Mouse (Mus musculus) heart, postnatal 25 days (tissue): ENCODE data around the gene Akr1cl. TPM values are rescaled to one million over a fixed set of nuclear protein-coding genes. Genes with fewer than 3 reads are reported as not detected.

ENCODE experiments used
- DNase-seq: peaks from one replicate; pipeline ENCODE4 v3.0.0; 2022; ENCODE audit warnings: low spot score
- intact Hi-C: fragments of 180-260 bp; cut with DNase I; formaldehyde crosslinking; loops from one replicate; pipeline ENCODE4 v1.15.1; 2025
- total RNA-seq, 2 experiments: library from RNA; stranded (reverse); gene quantifications; 2 replicates each; pipeline ENCODE4 v1.2.3; 2021

Akr1cl gene
- total RNA-seq, 2 experiments from 2014 or later: not detected

DNA sequence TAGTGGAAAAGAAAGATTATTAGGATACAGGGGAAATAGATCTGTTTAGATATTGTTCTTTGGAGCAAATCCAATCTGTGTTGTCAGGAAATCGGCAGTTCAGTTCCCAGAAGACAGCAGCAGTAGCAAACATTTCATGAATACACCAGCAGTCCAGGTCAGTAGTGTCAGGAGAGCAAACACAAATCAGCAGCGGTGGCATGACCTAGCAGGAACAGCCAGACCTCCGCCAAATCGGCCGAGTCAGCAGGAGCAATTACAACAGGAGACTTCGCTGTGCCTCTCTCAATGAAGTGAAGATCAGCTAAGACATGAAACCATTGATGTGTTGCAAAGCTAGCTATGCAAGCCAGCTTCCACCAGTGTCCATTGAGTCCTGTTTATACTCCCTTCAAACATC lies 27.0 kb downstream of the Akr1cl start:
- intact Hi-C loops: loop anchor here (5.0 kb wide), 1 partner anchor 298 kb away; no protein-coding TSS in a partner anchor
- DNase-seq: no peak

DNA sequence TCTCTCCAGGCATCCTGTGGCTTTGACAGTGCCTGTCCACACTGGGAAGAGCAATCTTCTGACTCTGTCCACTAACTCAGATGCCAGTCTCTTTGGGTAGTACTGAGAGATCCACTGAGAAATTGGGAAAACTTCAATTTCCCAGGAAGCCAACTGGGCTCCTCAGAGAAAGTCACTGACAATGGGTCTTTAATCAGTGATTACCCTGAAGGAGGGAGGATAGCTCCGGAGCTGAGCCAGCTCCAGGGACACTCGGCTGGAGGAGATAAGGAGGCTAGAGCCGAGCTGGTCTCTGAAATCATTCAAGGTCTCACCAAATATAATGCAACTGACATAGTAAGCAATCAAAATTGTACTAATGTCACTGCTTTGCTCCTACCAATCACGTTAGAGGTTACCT lies 28.0 kb downstream of the Akr1cl start:
- intact Hi-C loops: no loop called here
- DNase-seq: no peak

DNA sequence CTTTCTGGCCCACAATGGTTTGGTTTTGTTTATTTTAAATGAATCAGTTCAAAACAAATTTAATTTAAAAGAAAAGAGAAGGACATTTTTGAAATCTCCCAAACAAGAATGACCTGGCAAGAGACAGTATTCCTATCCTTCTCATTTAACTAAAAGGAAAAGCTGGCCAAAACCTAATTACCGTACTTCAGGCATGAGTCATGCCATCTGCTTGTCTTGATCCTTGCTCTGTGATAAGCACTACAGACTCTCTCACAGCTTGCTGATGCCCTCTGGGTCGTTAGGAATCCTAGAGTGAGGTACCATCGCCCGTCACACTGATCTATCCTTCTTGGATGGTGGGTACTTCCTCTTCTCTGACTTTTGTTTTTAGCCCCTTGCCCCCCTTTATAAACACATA lies 39.4 kb downstream of the Akr1cl start:
- intact Hi-C loops: loop anchor here (10.0 kb wide), 1 partner anchor 798 kb away; no protein-coding TSS in a partner anchor
- DNase-seq: no peak

DNA sequence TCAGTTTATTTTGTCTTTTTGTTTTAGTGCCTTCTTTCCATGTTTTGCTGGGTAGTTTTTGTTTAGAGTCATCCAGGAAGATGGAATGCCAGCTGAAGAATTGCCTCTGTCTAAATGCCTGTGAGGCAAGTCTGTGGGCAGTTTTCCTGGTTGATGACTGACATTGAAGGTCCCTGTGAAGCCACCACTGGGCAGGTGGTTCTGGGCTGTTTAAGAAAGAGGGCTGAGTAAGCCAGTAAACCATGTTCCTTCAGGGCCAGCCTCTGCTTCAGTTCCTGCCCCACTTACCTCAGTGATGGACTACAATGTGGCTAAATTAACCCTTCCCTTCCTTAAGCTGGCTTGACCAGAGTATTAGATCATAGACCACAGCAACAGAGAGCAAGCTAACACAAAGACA lies 44.4 kb downstream of the Akr1cl start:
- intact Hi-C loops: loop anchor here (5.0 to 10.0 kb wide), 2 partner anchors 271 to 373 kb away; partner anchors contain the start of gene Mettl21a
- DNase-seq: no peak

DNA sequence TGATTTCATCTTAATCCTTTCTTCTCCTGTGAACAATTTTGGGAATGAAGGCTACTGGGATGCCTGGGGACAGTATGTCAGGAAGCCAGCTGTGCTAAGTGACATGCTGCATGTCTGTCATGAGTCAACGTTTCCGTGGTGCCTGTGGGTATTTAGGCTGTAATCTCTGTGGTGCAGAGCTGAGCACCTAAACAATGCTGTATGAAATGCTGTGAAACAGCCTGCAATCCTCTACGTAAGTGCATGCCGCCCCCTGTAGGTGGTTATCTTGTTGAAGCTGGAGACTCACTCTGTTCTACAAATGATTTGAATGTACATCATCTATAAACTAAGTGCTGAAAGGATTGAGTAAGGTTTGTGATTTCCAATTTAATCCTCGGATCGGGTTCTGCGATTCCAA lies 46.4 kb downstream of the Akr1cl start:
- no peak for DNase-seq
- intact Hi-C loops: loop anchor here (5.0 to 10.0 kb wide), 2 partner anchors 269 to 371 kb away; partner anchors contain the start of gene Mettl21a

DNA sequence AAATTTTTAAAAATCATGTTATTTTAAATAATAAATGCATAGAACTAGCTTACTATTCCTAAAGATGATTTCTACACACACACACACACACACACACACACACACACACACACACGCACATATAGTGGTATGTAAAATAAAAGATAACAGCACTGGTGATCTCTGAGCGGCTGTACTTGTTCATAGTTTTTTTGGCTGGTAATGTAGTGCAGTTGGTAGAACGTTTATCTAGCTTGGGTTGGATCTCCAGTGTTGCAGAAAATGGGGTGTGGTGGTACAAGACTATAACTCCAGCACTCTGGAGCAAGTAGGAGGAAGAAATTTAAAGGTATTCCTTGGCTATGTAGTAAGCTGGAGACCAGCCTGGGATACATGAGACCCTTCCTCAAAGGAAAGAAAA lies 49.3 kb downstream of the Akr1cl start:
- intact Hi-C loops: loop anchor here (10.0 kb wide), 1 partner anchor 368 kb away; the partner anchor contains the start of gene Mettl21a
- no peak for DNase-seq

DNA sequence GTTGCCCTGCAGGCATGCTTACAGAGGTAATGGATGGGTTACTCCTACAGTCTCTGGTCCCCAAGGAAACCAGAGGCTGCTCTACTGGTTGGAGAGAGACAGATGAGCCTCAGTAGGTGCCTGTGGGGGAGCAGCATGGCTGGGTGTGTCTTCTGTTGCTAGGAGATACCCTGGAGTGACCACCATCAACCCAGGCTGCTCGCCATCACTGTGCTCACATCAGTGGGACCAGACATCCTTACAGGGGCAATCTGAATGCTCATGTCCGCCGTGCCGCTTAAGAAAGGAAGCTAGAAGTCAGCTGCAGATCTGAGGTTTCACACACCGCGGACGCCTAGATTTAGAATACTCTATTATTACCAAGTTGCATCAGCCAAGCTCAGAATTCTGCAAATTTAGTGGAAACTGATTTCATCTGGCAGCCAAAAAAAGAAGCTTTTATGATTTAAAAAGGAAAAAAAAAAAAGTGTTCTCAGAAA lies 54.2 kb downstream of the Akr1cl start:
- no peak for DNase-seq
- intact Hi-C loops: no loop called here

DNA sequence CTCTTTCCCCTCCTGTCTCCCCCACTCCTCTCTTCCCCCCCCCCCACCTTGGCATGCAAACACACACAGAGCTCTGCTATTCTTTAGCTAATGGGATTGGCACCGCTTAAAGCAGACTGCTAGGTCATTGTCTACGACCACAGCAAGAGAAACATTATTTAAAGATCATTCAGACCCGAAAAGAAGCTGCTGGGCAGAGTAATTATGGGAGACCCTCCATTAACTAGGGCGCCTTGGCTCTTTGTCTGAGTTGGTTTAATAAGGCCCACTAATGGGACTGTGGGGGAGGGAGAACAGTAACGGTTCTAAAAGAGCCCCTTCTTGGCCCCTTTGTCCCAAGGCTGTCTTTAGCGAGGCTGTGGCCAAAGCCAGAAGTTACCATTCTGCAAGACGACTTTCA lies 57.2 kb downstream of the Akr1cl start:
- no peak for DNase-seq
- intact Hi-C loops: no loop called here

DNA sequence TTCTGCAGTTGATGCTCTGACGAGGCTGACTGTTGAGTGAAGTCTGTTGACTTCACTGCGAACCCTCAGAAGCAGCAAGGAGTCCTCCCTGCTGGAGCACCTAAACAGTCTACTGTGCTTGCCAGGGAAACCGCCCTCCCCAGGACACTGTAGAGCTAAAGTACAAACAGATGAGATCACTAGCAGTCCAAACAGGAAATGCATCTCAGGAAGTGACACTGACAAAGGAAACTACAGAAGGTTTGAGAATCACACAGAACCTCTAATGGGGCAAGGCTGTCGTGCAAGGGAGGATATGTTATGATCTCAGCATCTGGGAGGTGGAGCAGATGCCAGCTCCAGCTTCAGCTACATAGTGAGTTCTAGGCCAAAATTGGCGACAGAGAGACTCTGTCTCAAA lies 61.9 kb downstream of the Akr1cl start:
- no peak for DNase-seq
- intact Hi-C loops: no loop called here

Other genes with a start within 250 kb of the Akr1cl start
- 1 to 10 TPM; 8.3 to 9.6 TPM for gene Plekhm3, start 75.9 kb downstream of the Akr1cl start, total RNA-seq
- not detected for gene Cryge, start 18.4 kb upstream of the Akr1cl start, total RNA-seq
- gene Crygd, start 30.7 kb upstream of the Akr1cl start, total RNA-seq: not detected
- gene Crygc, start 40.9 kb upstream of the Akr1cl start, total RNA-seq: not detected
- not detected for gene Crygb, start 49.5 kb upstream of the Akr1cl start, total RNA-seq
- gene Cryga, start 70.6 kb upstream of the Akr1cl start, total RNA-seq: not detected
- gene Gm28845, start 86.8 kb upstream of the Akr1cl start, total RNA-seq: not detected
- not detected for gene D630023F18Rik, start 90.5 kb upstream of the Akr1cl start, total RNA-seq
- gene Idh1, start 153.7 kb upstream of the Akr1cl start, total RNA-seq: 10 to 100 TPM; 65.9 to 74.1 TPM
- 10 to 100 TPM; 10.5 to 11.2 TPM for gene Pikfyve, start 153.9 kb upstream of the Akr1cl start, total RNA-seq
- not detected for gene Pth2r, start 249.3 kb upstream of the Akr1cl start, total RNA-seq